Mouse (Mus musculus) liver, adult 2 months (tissue): ENCODE measurements around the gene Hoxa7.

Source experiments
- CTCF ChIP-seq: fragments of 200-500 bp; IDR thresholded peaks from 2 replicates; pipeline ENCODE4 v1.5.1; 2011; ENCODE audit warnings: low read depth, low read length, control low read depth
- POLR2A ChIP-seq: fragments of 200-500 bp; IDR thresholded peaks from 2 replicates; pipeline ENCODE4 v1.6.1; 2011; ENCODE audit warnings: low read length, control low read depth; ENCODE audit not compliant: insufficient read depth; ENCODE audit errors: extremely low read depth

- TF ChIP-seq POLR2A = no peak
- TF ChIP-seq CTCF = no peak
These were observed 54.5 kb downstream of the Hoxa7 start for GRCm38 (mm10) chr6:52167176-52167575.
